Mouse (Mus musculus) frontal cortex, postnatal 25 days (tissue): ENCODE data around the gene Olfr342.

Experiments used
- DNase-seq, 2 experiments: peaks; one replicate each; pipeline ENCODE4 v3.0.0; 2022; ENCODE audit warnings: low spot score in 2 of 2

Olfr342 gene

DNA sequence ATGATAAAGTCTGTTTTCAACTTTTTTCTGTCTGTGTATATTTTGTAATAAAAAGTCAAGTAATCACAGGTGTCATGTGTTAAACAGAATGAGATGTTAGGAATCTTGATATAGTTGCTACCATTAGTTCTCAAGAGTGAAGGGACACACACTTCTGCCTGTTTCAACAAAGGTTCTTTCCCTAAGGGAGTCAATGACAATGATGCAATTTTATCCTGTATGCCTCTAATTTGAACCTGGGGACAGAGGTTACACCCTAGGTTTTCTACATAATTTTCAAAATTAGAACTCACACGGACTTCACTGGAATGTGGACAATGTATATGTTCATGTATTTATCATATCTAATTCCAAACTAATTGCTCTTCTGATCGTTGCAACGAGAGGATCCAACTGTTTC is at the start of gene Olfr342:
Olfr342 (plus strand) TSS at position 301 of the 400 bp plus-strand sequence.
- no peak for DNase-seq

- no peak for DNase-seq
Observed at GRCm38 (mm10) chr2:36482368-36482767, 42.4 kb upstream of the Olfr342 start, which contains the start of gene Olfr341. Gene Olfr341 (minus strand): TSS chr2:36482468.

- no peak for DNase-seq
Observed at GRCm38 (mm10) chr2:36565156-36565555, 40.4 kb downstream of the Olfr342 start.

GRCm38 (mm10) chr2:36566362-36566761 is 41.6 kb downstream of the Olfr342 start, which contains the start of gene Olfr344:
Gene Olfr344 (plus strand): TSS chr2:36566662.
- no peak for DNase-seq

GRCm38 (mm10) chr2:36567022-36567421 is 42.2 kb downstream of the Olfr342 start:
- no peak for DNase-seq

DNA sequence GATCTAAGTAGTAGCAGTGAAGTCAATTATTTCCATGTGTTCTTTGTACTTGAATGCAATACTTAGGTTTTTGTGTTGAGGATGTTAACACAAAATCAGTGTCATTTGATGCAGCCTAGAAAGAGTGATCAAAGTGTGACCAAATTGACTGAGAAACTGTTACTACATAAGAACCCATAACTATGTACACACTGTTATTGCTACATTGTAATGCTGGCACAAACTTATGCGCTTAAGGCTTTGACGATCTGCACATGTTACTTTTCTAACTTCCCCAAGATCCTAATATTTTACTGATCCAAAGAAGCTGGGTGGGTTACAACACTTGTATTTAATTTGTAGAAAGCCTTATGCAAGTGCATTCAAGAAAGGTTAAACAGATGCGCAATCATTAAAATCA is 43.0 kb downstream of the Olfr342 start:
- DNase-seq: no peak
